Mouse (Mus musculus): ENCODE results near the gene Tnnt2.

DNA sequence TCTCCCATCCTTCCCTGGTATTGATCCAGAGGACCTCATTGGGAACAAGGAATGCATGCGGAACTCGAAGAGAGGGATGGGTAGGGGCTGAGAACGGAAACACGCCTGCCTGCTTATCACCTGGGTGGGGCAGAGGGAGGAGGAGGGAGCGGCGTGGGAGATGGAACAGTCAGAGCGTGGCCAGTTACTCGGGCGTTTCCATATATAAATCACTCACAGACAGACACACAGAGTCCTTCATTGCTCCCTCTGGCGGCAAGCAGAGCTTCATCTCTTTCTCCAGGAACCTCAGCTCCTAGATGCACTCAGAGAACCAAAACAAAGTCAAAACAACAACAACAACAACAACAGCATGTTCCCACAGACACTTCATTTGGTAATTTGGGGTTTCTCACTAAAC, 47.4 kb upstream of the Tnnt2 start:
- peak; percentile 64 for TF ChIP-seq CTCF (IDR thresholded peaks at IDR 0.05)
- no peak for TF ChIP-seq POLR2A (IDR thresholded peaks at IDR 0.05; ENCODE audit: insufficient read depth, low read depth, low read length)
- TF ChIP-seq EP300 (IDR thresholded peaks at IDR 0.05; ENCODE audit: insufficient read depth, low read depth, low read length) = no peak

Measured in heart, adult 2 months (tissue).